Mouse (Mus musculus): Measurements from ENCODE around the gene Dlgap1. TPM values are rescaled to one million over a fixed set of nuclear protein-coding genes. Genes with fewer than 3 reads are reported as not detected.
"Not testable (repeated sequence)": the region's sequence is repeated elsewhere in the genome, so short reads cannot be mapped to it uniquely, and the experiment has no call there.

The Dlgap1 gene
- polyA plus RNA-seq, 1 experiment from 2014 or later: 0.22 TPM

DNA sequence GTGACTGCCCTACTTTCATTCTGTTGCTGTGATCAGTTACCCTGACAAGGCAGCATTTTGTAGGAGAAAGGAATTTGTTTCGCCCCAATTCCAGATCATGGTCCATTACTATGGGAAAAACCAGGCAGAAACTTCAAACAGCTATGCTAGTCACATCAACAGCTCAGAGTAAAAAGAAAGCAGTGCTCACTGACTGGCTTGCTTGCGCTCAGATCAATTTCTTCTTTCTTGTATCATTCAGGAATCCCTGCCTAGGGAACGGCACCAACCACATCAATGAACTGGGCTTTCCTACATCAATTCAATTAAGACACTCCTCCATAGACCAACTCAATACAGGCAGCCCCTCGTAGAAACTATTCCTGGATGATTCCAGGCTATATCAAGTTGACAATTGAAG lies 572.9 kb downstream of the Dlgap1 start:
- 83% methylated on average over 4 of the region's 4 CpGs for WGBS (ENCODE audit: insufficient replicate concordance)
- ATAC-seq (no peak), DNase-seq (no peak)
- no peak overlapping the region for H3K9ac ChIP-seq (replicated peaks)
- no peaks in the 10 kb centered on the region for H3K4me1 ChIP-seq (ENCODE audit: insufficient read depth)
- no peak overlapping the region for H3K27ac ChIP-seq (ENCODE audit: low read depth)
- no peaks in the 10 kb centered on the region for H3K27me3 ChIP-seq (ENCODE audit: insufficient read depth, low read length)
- H3K9me3 ChIP-seq (ENCODE audit: low read length): no peaks in the 10 kb centered on the region
- H3K4me2 ChIP-seq (ENCODE audit: low read depth, low read length): no peak overlapping the region
- TF ChIP-seq EP300 (IDR thresholded peaks at IDR 0.05; ENCODE audit: low read depth) (no peak), CTCF (IDR thresholded peaks at IDR 0.05; ENCODE audit: low read depth) (no peak)
- H3K4me3 ChIP-seq (ENCODE audit: low read depth, low read length): no peak overlapping the region
- no peaks in the 10 kb centered on the region for H3K36me3 ChIP-seq (replicated peaks; ENCODE audit: insufficient read depth, low read length)

DNA sequence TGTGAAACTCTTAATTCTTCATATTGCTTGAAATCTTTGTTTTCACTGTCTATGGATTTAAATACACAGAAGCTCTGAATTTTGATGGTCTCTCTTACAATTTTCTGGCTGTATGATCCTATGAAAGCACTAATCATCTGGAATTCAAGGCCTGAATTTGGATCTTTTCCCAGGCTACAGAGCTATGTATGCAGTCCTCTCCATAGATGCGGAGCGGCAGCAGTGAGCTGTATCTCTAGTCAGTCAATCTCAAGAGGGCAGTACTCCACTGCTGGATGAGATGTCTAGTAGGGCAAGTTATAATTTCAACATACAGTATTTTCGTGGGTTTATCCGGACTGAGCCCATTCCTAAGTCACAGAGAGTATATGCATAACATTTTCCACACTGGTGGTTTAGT lies 581.9 kb downstream of the Dlgap1 start:
- Histone ChIP-seq H3K27me3 (ENCODE audit: insufficient read depth, low read length) (no peaks in the 10 kb centered on the region), H3K36me3 (replicated peaks; ENCODE audit: insufficient read depth, low read length) (no peaks in the 10 kb centered on the region), H3K9ac (replicated peaks) (no peak overlapping the region), H3K27ac (ENCODE audit: low read depth) (no peak overlapping the region), H3K4me1 (ENCODE audit: insufficient read depth) (no peaks in the 10 kb centered on the region), H3K4me3 (ENCODE audit: low read depth, low read length) (no peak overlapping the region), H3K9me3 (ENCODE audit: low read length) (no peaks in the 10 kb centered on the region), H3K4me2 (ENCODE audit: low read depth, low read length) (no peak overlapping the region)
- no peak for ATAC-seq
- WGBS (ENCODE audit: insufficient replicate concordance): 83% methylated on average over 4 of the region's 4 CpGs
- TF ChIP-seq EP300 (IDR thresholded peaks at IDR 0.05; ENCODE audit: low read depth) (no peak), CTCF (IDR thresholded peaks at IDR 0.05; ENCODE audit: low read depth) (no peak)
- no peak for DNase-seq

DNA sequence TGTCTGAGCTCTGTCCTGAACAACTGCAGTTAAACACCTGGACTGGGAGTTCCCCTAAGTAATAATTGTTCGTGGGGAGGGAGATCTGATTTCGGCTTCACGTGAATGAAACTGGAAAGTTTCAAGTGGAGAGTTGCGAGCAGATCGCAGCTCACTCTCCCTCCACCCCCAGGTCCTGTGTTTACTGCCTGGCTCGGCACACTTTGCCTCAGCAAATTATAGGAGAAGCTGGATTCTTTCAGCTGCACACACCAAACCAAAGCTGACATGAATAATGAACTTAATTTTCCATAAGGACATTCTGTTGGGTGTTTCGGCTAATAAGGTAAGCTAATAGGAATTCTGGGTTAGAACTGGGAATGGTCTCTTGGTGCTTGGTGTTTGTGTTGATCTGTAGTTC lies 592.7 kb downstream of the Dlgap1 start:
- Histone ChIP-seq H3K9me3 (ENCODE audit: low read length) (no peaks in the 10 kb centered on the region), H3K4me1 (ENCODE audit: insufficient read depth) (no peaks in the 10 kb centered on the region), H3K27ac (ENCODE audit: low read depth) (no peak overlapping the region), H3K4me2 (ENCODE audit: low read depth, low read length) (no peak overlapping the region), H3K4me3 (ENCODE audit: low read depth, low read length) (no peak overlapping the region), H3K9ac (replicated peaks) (no peak overlapping the region), H3K27me3 (ENCODE audit: insufficient read depth, low read length) (no peaks in the 10 kb centered on the region), H3K36me3 (replicated peaks; ENCODE audit: insufficient read depth, low read length) (no peaks in the 10 kb centered on the region)
- TF ChIP-seq EP300 (IDR thresholded peaks at IDR 0.05; ENCODE audit: low read depth) (no peak), CTCF (IDR thresholded peaks at IDR 0.05; ENCODE audit: low read depth) (no peak)
- ATAC-seq (no peak), DNase-seq (no peak)
- WGBS (ENCODE audit: insufficient replicate concordance): 76% methylated on average over 7 of the region's 7 CpGs

DNA sequence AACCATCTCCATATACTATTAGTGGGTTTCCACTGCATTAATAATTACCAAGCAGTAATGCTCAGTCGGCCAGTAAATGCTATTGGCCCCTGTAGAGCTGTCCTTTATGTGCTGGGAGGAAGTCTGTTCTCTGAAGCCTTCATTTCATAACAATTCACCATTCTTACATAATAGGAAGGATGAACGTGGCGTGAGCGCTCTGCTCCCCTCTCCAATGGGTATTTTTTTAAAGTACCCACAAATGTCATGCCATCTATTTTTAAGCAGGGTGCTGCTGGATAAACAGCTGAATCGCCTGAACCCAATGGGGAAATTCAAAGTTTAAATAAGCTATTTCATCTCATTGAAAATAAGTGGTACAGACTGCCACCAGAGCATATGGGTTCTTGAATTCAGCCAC lies 602.0 kb downstream of the Dlgap1 start:
- no peak overlapping the region for H3K4me2 ChIP-seq (ENCODE audit: low read depth, low read length)
- ATAC-seq (no peak), DNase-seq (no peak)
- H3K9ac ChIP-seq (replicated peaks): no peak overlapping the region
- H3K4me3 ChIP-seq (ENCODE audit: low read depth, low read length): no peak overlapping the region
- H3K27me3 ChIP-seq (ENCODE audit: insufficient read depth, low read length): no peaks in the 10 kb centered on the region
- WGBS (ENCODE audit: insufficient replicate concordance): 51% methylated on average over 5 of the region's 5 CpGs
- H3K27ac ChIP-seq (ENCODE audit: low read depth): no peak overlapping the region
- H3K36me3 ChIP-seq (replicated peaks; ENCODE audit: insufficient read depth, low read length): no peaks in the 10 kb centered on the region
- no peaks in the 10 kb centered on the region for H3K4me1 ChIP-seq (ENCODE audit: insufficient read depth)
- H3K9me3 ChIP-seq (ENCODE audit: low read length): no peaks in the 10 kb centered on the region
- TF ChIP-seq CTCF (IDR thresholded peaks at IDR 0.05; ENCODE audit: low read depth): no peak
- no peak for TF ChIP-seq EP300 (IDR thresholded peaks at IDR 0.05; ENCODE audit: low read depth)

DNA sequence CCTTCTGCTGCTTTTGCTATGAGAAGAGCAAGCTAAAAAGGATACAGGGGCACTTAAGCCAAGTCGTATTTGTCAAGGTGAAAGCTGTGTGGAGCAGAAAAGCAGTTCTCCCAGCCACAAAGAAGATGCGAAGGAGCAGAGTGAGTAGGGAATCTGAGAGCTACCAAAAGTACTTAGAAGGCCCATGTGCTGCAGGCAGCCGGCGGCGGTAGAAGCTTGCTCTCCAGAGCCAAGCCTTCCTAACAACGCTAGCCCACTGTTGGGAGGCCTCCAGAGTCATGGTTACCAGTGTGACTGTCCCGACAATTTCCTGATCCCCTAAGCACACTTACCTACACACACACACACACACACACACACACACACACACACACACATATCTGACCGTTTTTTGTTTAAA lies 614.2 kb downstream of the Dlgap1 start:
- no peaks in the 10 kb centered on the region for H3K36me3 ChIP-seq (replicated peaks; ENCODE audit: insufficient read depth, low read length)
- ATAC-seq (no peak), DNase-seq (no peak)
- H3K27ac ChIP-seq (ENCODE audit: low read depth): no peak overlapping the region
- 71% methylated on average over 8 of the region's 8 CpGs for WGBS (ENCODE audit: insufficient replicate concordance)
- no peaks in the 10 kb centered on the region for H3K4me1 ChIP-seq (ENCODE audit: insufficient read depth)
- no peaks in the 10 kb centered on the region for H3K27me3 ChIP-seq (ENCODE audit: insufficient read depth, low read length)
- TF ChIP-seq CTCF (IDR thresholded peaks at IDR 0.05; ENCODE audit: low read depth) (no peak), EP300 (IDR thresholded peaks at IDR 0.05; ENCODE audit: low read depth) (no peak)
- H3K4me3 ChIP-seq (ENCODE audit: low read depth, low read length): no peak overlapping the region
- H3K9me3 ChIP-seq (ENCODE audit: low read length): no peaks in the 10 kb centered on the region
- H3K4me2 ChIP-seq (ENCODE audit: low read depth, low read length): no peak overlapping the region
- H3K9ac ChIP-seq (replicated peaks): no peak overlapping the region

DNA sequence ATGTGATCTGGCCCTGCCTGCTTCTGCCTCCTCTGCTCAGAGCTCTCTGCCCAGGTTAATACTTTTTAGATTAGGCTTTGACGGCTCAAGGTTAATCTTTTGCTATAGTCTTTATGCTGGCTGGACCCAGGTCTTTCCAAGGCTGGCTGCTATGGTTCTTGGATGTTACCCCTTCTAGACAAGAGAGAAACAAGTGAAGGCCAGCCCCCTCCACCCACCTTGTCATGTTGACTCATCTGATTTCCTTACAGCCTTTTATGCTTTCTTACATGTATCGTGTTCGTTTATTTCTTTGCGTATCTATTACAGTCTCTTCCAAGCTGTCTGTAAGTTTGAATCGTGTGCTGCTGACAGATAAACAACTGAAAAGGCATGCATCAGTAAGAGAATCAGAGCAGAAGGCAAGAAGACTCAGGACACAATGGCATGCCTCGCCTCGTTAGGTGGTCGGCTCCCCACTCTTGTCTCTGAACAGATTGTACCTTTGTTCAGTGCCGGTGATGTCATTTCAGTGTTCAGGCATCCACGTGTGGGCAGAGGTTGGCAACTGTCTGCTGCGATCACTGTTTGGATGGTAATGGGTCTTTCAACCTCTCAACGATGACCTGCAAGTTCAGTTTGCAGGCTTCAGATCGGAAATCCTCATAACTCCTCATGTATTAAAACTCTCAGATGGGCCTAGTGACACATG lies 618.0 kb downstream of the Dlgap1 start:
- no peaks in the 10 kb centered on the region for H3K27me3 ChIP-seq (ENCODE audit: insufficient read depth, low read length)
- H3K4me2 ChIP-seq (ENCODE audit: low read depth, low read length): no peak overlapping the region
- no peak overlapping the region for H3K4me3 ChIP-seq (ENCODE audit: low read depth, low read length)
- no peaks in the 10 kb centered on the region for H3K9me3 ChIP-seq (ENCODE audit: low read length)
- TF ChIP-seq CTCF (IDR thresholded peaks at IDR 0.05; ENCODE audit: low read depth) (no peak), EP300 (IDR thresholded peaks at IDR 0.05; ENCODE audit: low read depth) (no peak)
- WGBS (ENCODE audit: insufficient replicate concordance): 78% methylated on average over 13 of the region's 13 CpGs
- H3K9ac ChIP-seq (replicated peaks): no peak overlapping the region
- H3K36me3 ChIP-seq (replicated peaks; ENCODE audit: insufficient read depth, low read length): no peaks in the 10 kb centered on the region
- no peak for DNase-seq
- H3K27ac ChIP-seq (ENCODE audit: low read depth): no peak overlapping the region
- ATAC-seq: no peak
- H3K4me1 ChIP-seq (ENCODE audit: insufficient read depth): no peaks in the 10 kb centered on the region

DNA sequence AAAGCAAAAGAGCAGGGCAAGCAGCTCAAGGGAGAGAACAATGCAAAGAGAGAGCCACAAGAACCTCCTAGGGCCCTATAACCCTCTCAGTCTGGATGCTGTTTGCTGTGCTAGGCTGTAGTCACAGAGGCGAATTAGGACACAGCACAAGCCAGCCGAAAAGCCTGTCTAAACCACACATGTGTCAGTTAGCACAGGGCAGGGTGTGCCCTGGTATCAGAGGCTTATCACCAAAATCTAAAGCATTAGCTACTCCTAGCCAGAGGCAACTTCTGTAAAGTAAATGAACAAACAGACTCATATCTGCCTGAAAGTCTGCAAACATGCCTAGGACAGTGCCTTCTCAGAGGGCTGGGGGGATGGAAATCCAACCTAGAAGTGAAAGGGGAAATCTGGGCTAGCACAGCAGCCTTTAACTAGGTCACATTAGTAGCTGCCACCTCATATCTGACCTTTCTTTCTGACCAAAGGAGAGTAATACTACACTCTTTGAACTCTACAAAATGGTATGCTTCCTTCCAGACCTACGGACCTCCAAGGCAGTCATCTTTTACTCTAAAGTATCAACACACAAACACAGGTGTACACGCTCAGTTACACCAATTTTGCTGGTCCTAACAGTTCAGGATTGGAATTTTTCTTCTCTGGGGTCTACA lies 619.2 kb downstream of the Dlgap1 start:
- not testable (repeated sequence) for H3K4me2 ChIP-seq (ENCODE audit: low read depth, low read length); H3K9me3 ChIP-seq (ENCODE audit: low read length); H3K27me3 ChIP-seq (ENCODE audit: insufficient read depth, low read length); H3K27ac ChIP-seq (ENCODE audit: low read depth); H3K36me3 ChIP-seq (replicated peaks; ENCODE audit: insufficient read depth, low read length); H3K4me1 ChIP-seq (ENCODE audit: insufficient read depth); ATAC-seq; H3K4me3 ChIP-seq (ENCODE audit: low read depth, low read length); DNase-seq; H3K9ac ChIP-seq (replicated peaks)
- WGBS (ENCODE audit: insufficient replicate concordance): 61% methylated on average over 2 of the region's 4 CpGs
